Mouse (Mus musculus): ENCODE measurements around the gene Calcb. TPM values are rescaled to one million over a fixed set of nuclear protein-coding genes. Genes with fewer than 3 reads are reported as not detected.

Calcb gene
- polyA plus RNA-seq, 1 experiment from 2014 or later = not detected

- Histone ChIP-seq H3K36me3 (no peaks in the 10 kb centered on the region), H3K27ac (replicated peaks) (no peak overlapping the region), H3K4me3 (no peak overlapping the region), H3K4me1 (no peaks in the 10 kb centered on the region), H3K9me3 (replicated peaks) (no peaks in the 10 kb centered on the region), H3K27me3 (ENCODE audit: low read depth, poor library complexity, severe bottlenecking) (no peaks in the 10 kb centered on the region)
- DNase-seq (ENCODE audit: low spot score) = no peak
- 83% methylated on average over 3 of the region's 3 CpGs for WGBS
These were observed 46.8 kb downstream of the Calcb start for GRCm38 (mm10) chr7:114765273-114765672.

GRCm38 (mm10) chr7:114766523-114766922 is 48.1 kb downstream of the Calcb start:
- WGBS = 88% methylated on average over 3 of the region's 3 CpGs
- Histone ChIP-seq H3K4me3 (no peak overlapping the region), H3K9me3 (replicated peaks) (no peaks in the 10 kb centered on the region), H3K27ac (replicated peaks) (no peak overlapping the region), H3K27me3 (ENCODE audit: low read depth, poor library complexity, severe bottlenecking) (no peaks in the 10 kb centered on the region), H3K36me3 (no peaks in the 10 kb centered on the region), H3K4me1 (no peaks in the 10 kb centered on the region)
- no peak for DNase-seq (ENCODE audit: low spot score)

GRCm38 (mm10) chr7:114768516-114768915 is 50.1 kb downstream of the Calcb start:
- DNase-seq (ENCODE audit: low spot score) = no peak
- H3K27ac ChIP-seq (replicated peaks) = no peak overlapping the region
- 90% methylated on average over 5 of the region's 5 CpGs for WGBS
- H3K4me3 ChIP-seq = no peak overlapping the region
- H3K27me3 ChIP-seq (ENCODE audit: low read depth, poor library complexity, severe bottlenecking) = no peaks in the 10 kb centered on the region
- no peaks in the 10 kb centered on the region for H3K4me1 ChIP-seq
- no peaks in the 10 kb centered on the region for H3K36me3 ChIP-seq
- no peaks in the 10 kb centered on the region for H3K9me3 ChIP-seq (replicated peaks)

DNA sequence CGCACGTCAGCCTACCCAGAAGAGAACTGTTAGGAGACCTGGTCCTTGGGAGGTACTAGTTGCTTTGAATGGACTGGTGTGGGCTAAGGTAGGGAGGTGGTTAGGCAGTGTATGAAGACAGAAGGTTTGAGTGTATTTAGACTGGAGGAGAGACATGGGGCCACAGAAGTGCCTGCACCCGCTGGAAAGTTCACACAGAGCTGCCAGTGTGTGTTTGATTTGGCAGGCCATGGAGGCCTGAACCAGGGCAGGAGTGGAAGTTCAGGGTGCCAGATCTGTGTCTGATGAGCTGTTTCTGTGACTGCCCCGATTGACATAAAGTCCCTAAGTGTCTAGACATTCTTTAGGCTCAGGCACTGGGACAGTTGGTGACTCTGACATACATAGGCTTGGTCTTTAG is 50.6 kb downstream of the Calcb start:
- Histone ChIP-seq H3K4me1 (no peaks in the 10 kb centered on the region), H3K27me3 (ENCODE audit: low read depth, poor library complexity, severe bottlenecking) (no peaks in the 10 kb centered on the region), H3K9me3 (replicated peaks) (no peaks in the 10 kb centered on the region), H3K27ac (replicated peaks) (no peak overlapping the region), H3K36me3 (no peaks in the 10 kb centered on the region), H3K4me3 (no peak overlapping the region)
- 84% methylated on average over 4 of the region's 4 CpGs for WGBS
- DNase-seq (ENCODE audit: low spot score) = no peak

DNA sequence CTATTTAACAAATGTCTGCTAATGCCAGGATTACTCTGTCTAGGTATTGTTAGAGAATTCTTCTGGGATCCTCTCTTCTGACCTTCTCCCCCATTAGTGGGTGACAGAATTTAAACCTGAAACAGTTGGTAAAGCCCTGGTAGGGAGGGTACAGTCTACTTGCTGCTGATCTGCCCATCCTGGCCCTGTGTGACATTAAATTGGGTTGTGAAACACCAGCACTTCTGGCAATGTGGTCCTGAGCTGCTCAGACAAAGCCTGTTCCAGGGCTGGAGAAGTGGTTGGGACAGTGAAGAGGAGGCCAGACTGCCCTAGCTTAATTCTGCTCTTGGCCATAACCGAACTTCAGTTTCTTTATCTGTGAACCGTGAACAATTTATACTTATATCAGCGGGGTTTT is 52.1 kb downstream of the Calcb start:
- Histone ChIP-seq H3K27me3 (ENCODE audit: low read depth, poor library complexity, severe bottlenecking) (no peaks in the 10 kb centered on the region), H3K4me3 (no peak overlapping the region), H3K27ac (replicated peaks) (no peak overlapping the region), H3K36me3 (no peaks in the 10 kb centered on the region), H3K4me1 (no peaks in the 10 kb centered on the region), H3K9me3 (replicated peaks) (no peaks in the 10 kb centered on the region)
- 92% methylated on average over 3 of the region's 3 CpGs for WGBS
- DNase-seq (ENCODE audit: low spot score) = no peak

DNA sequence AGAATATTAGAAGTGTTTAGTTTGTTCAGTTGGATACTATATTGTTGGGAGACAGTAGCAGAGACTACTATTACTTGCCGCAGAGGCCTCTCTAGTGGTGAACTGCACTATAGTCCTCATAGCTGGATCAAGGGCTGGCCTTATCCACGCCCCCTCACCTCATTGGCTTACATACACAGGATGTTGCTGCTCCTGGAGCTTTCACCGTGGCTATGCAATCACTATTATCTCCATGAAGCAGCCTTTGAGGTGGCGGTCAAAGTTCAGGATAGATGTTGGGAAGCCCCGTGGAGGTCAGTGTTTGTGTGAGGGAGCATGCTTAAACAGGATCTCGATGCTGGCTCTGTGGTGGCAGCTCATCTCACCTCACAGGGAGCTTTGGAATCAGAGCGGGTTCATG is 53.4 kb downstream of the Calcb start:
- H3K4me3 ChIP-seq = no peak overlapping the region
- no peaks in the 10 kb centered on the region for H3K9me3 ChIP-seq (replicated peaks)
- H3K36me3 ChIP-seq = no peaks in the 10 kb centered on the region
- no peaks in the 10 kb centered on the region for H3K27me3 ChIP-seq (ENCODE audit: low read depth, poor library complexity, severe bottlenecking)
- H3K27ac ChIP-seq (replicated peaks) = no peak overlapping the region
- no peak for DNase-seq (ENCODE audit: low spot score)
- WGBS = 82% methylated on average over 7 of the region's 7 CpGs
- H3K4me1 ChIP-seq = no peaks in the 10 kb centered on the region

Other genes starting within 250 kb of the Calcb start
- 1.2 and 1.4 TPM in 2 replicates for gene Cyp2r1, start 155.7 kb upstream of the Calcb start, polyA plus RNA-seq (2016; fragmentation: Nextera tagmentation; extraction: Ambion mirVana)
- gene Calca, start 82.3 kb upstream of the Calcb start, polyA plus RNA-seq (2016; fragmentation: Nextera tagmentation; extraction: Ambion mirVana) = 10.1 and 14.7 TPM in 2 replicates
- 2.0 and 2.4 TPM in 2 replicates for gene Insc, start 25.1 kb downstream of the Calcb start, polyA plus RNA-seq (2016; fragmentation: Nextera tagmentation; extraction: Ambion mirVana)